Mouse (Mus musculus): ENCODE results near the gene Rph3al. TPM values are rescaled to one million over a fixed set of nuclear protein-coding genes. Genes with fewer than 3 reads are reported as not detected.

Gene Rph3al
- polyA plus RNA-seq, 1 experiment: 3.8 TPM

DNA sequence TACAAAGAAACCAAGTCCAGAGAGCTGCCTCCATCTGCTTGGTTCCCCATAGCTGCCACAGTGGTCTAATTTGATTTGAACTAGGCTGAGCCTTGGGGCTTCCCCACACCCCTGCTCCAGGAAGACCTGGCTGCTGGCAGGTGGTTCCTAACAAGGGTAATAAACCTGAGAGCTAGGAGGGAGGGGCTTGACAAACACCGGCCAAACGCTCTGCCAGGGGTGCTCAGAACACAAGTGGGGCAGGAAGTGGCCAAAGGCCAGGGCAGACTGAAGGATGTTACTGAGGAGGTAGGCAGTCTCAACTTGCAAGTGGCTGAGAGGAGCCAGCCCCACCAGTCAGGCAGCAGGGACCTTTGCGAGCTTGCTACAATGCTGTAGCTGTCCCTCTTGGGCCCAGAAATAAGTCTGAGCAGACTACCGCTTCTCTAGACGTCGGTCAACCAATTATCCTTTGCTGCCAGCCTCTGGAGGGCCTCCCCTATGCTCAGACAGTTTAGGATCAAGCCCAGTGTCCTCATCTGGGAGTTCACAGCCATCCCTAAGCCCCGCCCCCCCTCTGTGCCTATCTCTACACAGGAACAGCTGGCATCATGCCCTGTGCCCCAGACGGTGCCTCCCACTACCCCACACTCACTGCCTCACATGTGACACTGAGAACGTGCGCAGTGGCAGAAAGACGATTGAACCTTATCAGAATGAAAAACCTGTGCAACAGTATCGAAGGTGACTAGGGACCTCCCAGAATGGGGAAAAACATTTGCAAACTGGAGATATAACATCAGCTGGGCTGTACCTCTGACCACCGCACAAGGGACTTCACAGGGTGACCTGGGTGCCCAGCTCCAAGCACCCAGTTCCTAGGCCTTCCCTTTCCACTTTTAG, 11.6 kb downstream of the Rph3al start:
- no peaks in the 10 kb centered on the region for H3K27me3 ChIP-seq (ENCODE audit: control insufficient read depth, insufficient read depth, low read length)
- TF ChIP-seq POLR2A (IDR thresholded peaks at IDR 0.05; ENCODE audit: low read depth, low read length) (no peak), CTCF (IDR thresholded peaks at IDR 0.05; ENCODE audit: extremely low read depth, insufficient read depth, insufficient read length, insufficient replicate concordance) (no peak)
- H3K4me1 ChIP-seq (ENCODE audit: control insufficient read depth, insufficient read depth, insufficient read length): peaks cover 5% of the 10 kb centered on the region; the same call in 1 of the 2 replicates
- no peak overlapping the region for H3K4me3 ChIP-seq (ENCODE audit: extremely low read depth, insufficient read depth, insufficient read length)
- WGBS: 24% methylated on average over 13 of the region's 13 CpGs
- H3K36me3 ChIP-seq (ENCODE audit: control insufficient read depth, insufficient read depth, low read length): no peaks in the 10 kb centered on the region
- H3K27ac ChIP-seq (ENCODE audit: insufficient read depth, low read length): peak overlapping the region; percentile 38
- DNase-seq (ENCODE audit: low read depth in 1 of 2, low spot score in 2 of 2): peak in 1 of 2 experiments; percentile 33

DNA sequence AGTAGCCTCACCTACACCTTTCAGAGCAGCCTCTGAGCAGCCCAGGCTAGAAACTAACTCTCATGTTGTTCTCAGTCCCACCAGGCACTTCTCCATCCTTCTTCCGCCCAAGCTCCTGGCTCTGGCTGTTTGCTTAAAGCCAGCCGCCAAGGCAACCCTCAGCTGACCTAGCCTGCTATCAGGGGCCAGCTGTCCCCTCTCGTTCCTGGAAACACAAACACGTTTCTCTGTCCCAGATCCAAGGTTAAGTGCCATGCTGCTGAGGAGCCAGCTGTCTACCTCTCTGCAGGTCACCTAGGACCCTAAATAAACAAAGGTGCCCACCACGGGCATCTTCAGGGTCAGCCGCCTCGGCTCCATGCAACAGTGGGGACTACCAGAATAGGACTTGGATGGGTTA, 12.4 kb downstream of the Rph3al start:
- 80% methylated on average over 7 of the region's 7 CpGs for whole genome bisulfite sequencing
- H3K27me3 ChIP-seq (ENCODE audit: control insufficient read depth, insufficient read depth, low read length): no peaks in the 10 kb centered on the region
- DNase-seq (ENCODE audit: low read depth in 1 of 2, low spot score in 2 of 2): no peak
- H3K4me3 ChIP-seq (ENCODE audit: extremely low read depth, insufficient read depth, insufficient read length): no peak overlapping the region
- H3K36me3 ChIP-seq (ENCODE audit: control insufficient read depth, insufficient read depth, low read length): no peaks in the 10 kb centered on the region
- TF ChIP-seq CTCF (IDR thresholded peaks at IDR 0.05; ENCODE audit: extremely low read depth, insufficient read depth, insufficient read length, insufficient replicate concordance) (no peak), POLR2A (IDR thresholded peaks at IDR 0.05; ENCODE audit: low read depth, low read length) (no peak)
- peaks cover 5% of the 10 kb centered on the region; the same call in 1 of the 2 replicates for H3K4me1 ChIP-seq (ENCODE audit: control insufficient read depth, insufficient read depth, insufficient read length)
- no peak overlapping the region; the same call in 1 of the 2 replicates for H3K27ac ChIP-seq (ENCODE audit: insufficient read depth, low read length)

- no peaks in the 10 kb centered on the region for H3K36me3 ChIP-seq (ENCODE audit: control insufficient read depth, insufficient read depth, low read length)
- no peak for DNase-seq (ENCODE audit: low read depth in 1 of 2, low spot score in 2 of 2)
- no peak overlapping the region for H3K27ac ChIP-seq (ENCODE audit: insufficient read depth, low read length)
- whole genome bisulfite sequencing: 92% methylated on average over 4 of the region's 4 CpGs
- H3K27me3 ChIP-seq (ENCODE audit: control insufficient read depth, insufficient read depth, low read length): no peaks in the 10 kb centered on the region
- no peak for TF ChIP-seq CTCF (IDR thresholded peaks at IDR 0.05; ENCODE audit: extremely low read depth, insufficient read depth, insufficient read length, insufficient replicate concordance)
- TF ChIP-seq POLR2A (IDR thresholded peaks at IDR 0.05; ENCODE audit: low read depth, low read length): no peak
- no peak overlapping the region for H3K4me3 ChIP-seq (ENCODE audit: extremely low read depth, insufficient read depth, insufficient read length)
- peaks cover 5% of the 10 kb centered on the region; the same call in 1 of the 2 replicates for H3K4me1 ChIP-seq (ENCODE audit: control insufficient read depth, insufficient read depth, insufficient read length)
Observed at GRCm38 (mm10) chr11:75922741-75923140, 15.5 kb downstream of the Rph3al start.

- Histone ChIP-seq H3K27me3 (ENCODE audit: control insufficient read depth, insufficient read depth, low read length) (no peaks in the 10 kb centered on the region), H3K27ac (ENCODE audit: insufficient read depth, low read length) (no peak overlapping the region), H3K36me3 (ENCODE audit: control insufficient read depth, insufficient read depth, low read length) (no peaks in the 10 kb centered on the region), H3K4me3 (ENCODE audit: extremely low read depth, insufficient read depth, insufficient read length) (no peak overlapping the region), H3K4me1 (ENCODE audit: control insufficient read depth, insufficient read depth, insufficient read length) (no peaks in the 10 kb centered on the region)
- no peak for DNase-seq (ENCODE audit: low read depth in 1 of 2, low spot score in 2 of 2)
- WGBS: 62% methylated on average over 6 of the region's 6 CpGs
- no peak for TF ChIP-seq POLR2A (IDR thresholded peaks at IDR 0.05; ENCODE audit: low read depth, low read length)
- no peak for TF ChIP-seq CTCF (IDR thresholded peaks at IDR 0.05; ENCODE audit: extremely low read depth, insufficient read depth, insufficient read length, insufficient replicate concordance)
Observed at GRCm38 (mm10) chr11:75919139-75919538, 19.1 kb downstream of the Rph3al start.

GRCm38 (mm10) chr11:75917340-75917739, 20.9 kb downstream of the Rph3al start:
- no peak for TF ChIP-seq CTCF (IDR thresholded peaks at IDR 0.05; ENCODE audit: extremely low read depth, insufficient read depth, insufficient read length, insufficient replicate concordance)
- TF ChIP-seq POLR2A (IDR thresholded peaks at IDR 0.05; ENCODE audit: low read depth, low read length): no peak
- Histone ChIP-seq H3K36me3 (ENCODE audit: control insufficient read depth, insufficient read depth, low read length) (no peaks in the 10 kb centered on the region), H3K27me3 (ENCODE audit: control insufficient read depth, insufficient read depth, low read length) (no peaks in the 10 kb centered on the region), H3K4me3 (ENCODE audit: extremely low read depth, insufficient read depth, insufficient read length) (no peak overlapping the region), H3K4me1 (ENCODE audit: control insufficient read depth, insufficient read depth, insufficient read length) (no peaks in the 10 kb centered on the region), H3K27ac (ENCODE audit: insufficient read depth, low read length) (no peak overlapping the region)
- no peak for DNase-seq (ENCODE audit: low read depth in 1 of 2, low spot score in 2 of 2)
- 81% methylated on average over 3 of the region's 3 CpGs for WGBS

GRCm38 (mm10) chr11:75913953-75914352, 24.3 kb downstream of the Rph3al start:
- WGBS: 34% methylated on average over 3 of the region's 3 CpGs
- Histone ChIP-seq H3K27me3 (ENCODE audit: control insufficient read depth, insufficient read depth, low read length) (no peaks in the 10 kb centered on the region), H3K36me3 (ENCODE audit: control insufficient read depth, insufficient read depth, low read length) (no peaks in the 10 kb centered on the region), H3K27ac (ENCODE audit: insufficient read depth, low read length) (no peak overlapping the region), H3K4me1 (ENCODE audit: control insufficient read depth, insufficient read depth, insufficient read length) (no peaks in the 10 kb centered on the region), H3K4me3 (ENCODE audit: extremely low read depth, insufficient read depth, insufficient read length) (no peak overlapping the region)
- TF ChIP-seq POLR2A (IDR thresholded peaks at IDR 0.05; ENCODE audit: low read depth, low read length): no peak
- TF ChIP-seq CTCF (IDR thresholded peaks at IDR 0.05; ENCODE audit: extremely low read depth, insufficient read depth, insufficient read length, insufficient replicate concordance): peak; percentile 77; the same call in 1 of the 2 replicates
- peak; percentile 45 to 78 for DNase-seq (ENCODE audit: low read depth in 1 of 2, low spot score in 2 of 2)
